Mouse (Mus musculus): Measurements from ENCODE around the gene Dyrk3.

Gene Dyrk3

DNA sequence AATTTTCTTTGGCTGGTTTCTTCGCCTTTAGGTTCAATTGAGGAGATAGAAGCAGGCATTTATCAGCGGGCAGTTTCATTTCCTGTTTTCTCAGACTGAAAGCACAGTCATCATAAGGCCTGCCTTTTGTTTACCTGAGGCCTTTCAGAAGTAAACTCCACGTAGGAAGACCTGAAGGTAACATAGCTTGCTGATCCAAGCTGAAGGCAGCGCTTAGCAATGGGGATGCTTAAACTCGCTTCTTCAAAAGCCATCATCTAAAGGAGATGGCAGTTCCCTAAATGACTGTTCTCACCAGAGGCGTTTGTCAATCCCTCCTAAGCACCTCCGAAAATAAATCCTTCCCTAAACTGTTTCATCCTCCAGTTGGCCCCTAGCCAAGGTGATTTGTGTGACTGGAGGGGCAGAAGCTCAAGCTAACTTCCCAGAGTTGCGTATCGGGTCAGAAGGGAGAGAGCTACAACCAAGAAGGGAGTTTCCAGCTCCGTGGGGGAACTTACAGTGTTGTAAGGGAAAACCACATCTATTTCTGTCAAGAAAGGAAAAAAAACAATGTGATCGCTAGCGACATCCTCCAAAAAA is 27.5 kb downstream of the Dyrk3 start:
- no peak for DNase-seq (ENCODE audit: low spot score)

DNA sequence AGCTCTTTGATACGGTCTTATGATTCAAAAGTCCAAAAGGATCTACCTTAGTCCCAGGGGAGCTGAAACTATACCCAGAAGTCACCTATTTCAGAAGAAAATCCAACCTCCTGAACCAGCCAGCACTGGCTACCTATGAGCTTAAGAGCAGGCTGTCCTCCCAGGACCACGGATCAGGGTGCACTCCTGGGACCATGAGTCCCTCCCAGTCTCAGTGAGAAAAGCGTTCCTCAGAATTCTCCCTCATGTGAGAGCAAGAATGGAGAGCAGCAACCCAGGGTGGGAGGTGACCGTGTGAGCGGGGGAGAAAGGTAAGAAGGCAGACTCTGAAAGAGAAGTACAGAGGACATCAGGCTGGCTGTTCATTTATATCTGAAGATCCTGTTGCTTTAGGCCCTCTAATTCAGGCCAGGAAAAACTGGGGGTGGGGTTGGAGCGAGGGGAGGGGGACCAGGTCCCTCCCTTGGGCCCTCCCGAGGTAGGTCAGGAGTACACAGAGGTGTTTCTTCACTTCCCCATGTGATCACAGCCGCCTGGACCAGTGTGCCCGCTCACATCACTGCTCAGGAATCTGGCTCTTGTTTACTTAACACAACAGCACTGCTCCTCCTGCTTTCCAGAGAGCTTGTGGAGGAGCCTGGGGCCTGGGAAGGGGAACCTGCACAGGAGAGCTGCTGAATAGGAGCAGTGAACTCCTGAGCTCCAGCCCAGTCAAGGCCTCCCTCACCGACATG is 30.4 kb downstream of the Dyrk3 start:
- DNase-seq (ENCODE audit: low spot score): peak; percentile 60

DNA sequence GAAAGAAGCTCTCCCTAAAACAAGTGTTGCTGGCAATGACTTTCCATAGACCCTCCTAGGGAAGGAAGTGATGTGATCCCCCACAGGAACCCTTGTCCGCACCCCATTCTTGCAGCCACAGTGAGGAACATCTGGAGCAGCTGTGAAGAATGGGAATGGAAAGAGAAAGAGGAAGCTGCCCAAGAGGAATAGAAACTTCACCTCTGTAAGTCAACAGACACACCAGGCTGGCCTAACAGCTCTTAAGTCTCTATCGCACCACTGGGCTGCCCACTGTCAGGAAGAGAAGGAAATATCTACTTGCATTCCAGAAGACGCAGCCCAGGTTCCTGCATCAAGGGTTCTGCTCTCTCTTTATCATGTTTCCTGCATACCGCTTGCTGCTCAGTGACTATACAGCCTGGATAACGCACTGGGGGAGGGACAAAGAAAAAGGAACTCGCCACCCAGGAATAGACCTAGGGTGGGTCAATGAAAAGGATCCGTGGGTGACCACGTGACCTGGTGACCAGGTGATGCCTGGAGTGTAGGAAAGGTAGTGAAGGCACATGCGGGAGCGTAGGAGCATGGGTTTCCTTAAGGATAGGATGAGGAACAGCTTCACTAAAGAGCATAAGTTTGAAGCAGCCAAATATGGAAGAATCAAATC is 34.2 kb downstream of the Dyrk3 start:
- no peak for DNase-seq (ENCODE audit: low spot score)

DNA sequence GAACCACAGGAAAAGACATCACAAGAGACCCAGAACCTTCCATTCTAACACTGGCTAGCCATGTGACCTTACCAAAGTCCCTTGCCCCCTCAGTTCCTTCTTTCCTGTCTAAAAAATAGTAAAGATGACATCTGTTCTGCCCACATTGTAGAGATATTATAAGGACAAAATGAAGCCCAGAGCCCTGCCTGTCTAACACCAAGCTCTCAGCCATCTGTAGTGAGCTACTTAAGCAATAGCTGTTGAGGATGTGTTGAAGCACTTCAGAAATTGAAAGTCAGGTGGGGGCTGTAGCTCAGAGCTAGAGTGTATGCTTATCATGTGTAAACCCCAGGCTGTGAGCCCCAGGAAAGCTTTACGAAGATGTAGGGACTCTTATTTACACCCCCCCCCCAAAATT is 37.3 kb downstream of the Dyrk3 start:
- no peak for DNase-seq (ENCODE audit: low spot score)

DNA sequence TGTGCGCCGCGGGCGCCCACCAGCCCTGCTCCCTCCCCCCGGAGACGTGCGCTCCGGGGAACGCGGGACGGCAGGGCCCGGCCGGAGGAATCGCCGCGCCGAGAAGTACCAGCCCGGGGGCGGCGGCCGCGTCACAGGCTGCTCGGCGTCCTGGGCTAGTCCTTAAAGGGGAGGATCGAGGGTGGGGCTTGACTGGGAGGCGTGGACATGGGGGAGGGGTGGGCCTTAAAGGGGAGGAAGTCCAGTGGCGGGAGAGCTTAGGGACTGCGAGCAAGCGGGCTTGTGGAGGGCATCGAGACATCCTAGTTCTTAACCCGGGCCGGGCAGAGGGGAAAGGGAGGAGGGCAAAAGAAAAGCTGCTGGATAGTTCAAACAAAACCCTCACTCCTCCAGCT is 40.4 kb downstream of the Dyrk3 start, which contains the start of gene Mapkapk2:
TSS of gene Mapkapk2 (minus strand) at position 127 of the 395 bp plus-strand sequence.
- DNase-seq (ENCODE audit: low spot score): peak; percentile 95

DNA sequence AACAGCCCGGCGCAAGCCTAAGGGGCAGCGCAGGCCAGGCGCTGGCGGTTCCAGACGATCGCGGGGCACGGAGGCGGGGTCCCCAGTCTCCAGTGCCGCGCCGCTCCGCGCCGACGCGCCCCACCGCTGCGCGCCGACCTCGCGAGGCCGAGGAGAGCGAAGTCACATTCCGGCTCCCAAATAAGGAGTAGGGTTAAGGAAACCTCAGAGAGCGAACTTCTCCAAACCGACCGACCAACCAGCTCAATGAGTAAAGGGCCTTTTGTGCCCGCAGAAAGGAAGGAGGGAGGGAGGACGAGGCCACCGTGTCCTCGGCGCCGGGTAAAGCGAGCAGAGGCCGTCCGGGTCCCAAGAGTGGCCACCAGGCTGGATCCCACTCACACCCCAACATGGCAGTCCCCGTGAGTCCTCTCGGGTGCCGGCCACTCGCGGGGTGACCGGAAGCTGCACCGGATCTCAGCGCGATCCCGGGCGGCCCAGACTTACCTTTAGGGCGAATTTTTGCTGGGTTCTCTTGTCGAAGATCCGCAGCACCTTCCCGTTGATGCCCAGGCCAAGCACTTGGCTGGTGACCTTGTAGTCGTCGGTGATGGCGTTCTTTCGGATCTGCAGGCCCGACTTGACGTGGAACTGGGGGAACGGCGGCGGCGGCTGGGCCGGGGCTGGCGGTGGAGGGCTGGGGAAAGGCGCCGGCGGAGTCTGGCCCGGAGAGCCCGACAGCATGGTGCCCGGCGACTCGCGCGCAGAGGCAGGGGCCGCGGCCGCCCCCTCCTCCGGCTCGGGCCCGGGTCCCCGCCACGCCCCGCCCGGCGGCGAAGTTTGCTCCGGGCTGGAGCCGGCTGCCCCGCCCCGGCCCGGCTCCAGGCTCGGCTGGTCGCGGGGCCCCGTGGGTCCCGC is 41.1 kb downstream of the Dyrk3 start:
- DNase-seq (ENCODE audit: low spot score): peak; percentile 83

DNA sequence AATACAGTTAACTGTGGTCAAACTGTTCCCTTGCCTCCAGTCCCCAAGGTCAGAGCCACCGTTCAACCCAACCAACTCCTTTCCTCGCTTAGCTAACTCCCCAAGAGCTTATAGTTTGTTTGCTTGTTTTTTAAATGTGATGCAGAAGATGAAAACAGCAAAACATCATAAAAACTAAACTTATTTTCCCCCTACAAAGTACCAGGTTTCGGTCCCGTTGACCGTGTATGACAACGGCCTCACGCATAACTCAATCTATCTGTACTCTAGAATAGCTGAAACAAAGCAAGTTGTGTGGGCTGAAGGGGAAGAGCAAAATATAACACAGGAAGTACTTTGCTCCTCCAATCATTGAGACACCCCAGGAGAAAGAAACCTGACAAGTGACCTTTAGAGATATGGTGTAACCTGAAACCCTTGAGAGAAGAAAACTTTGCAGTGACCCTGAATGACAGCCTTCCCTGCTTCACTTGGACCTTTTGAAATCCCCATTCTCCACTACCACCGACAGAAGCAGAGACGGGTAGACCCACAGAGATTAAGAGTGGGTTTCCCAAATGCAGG is 41.9 kb downstream of the Dyrk3 start:
- peak; percentile 48 for DNase-seq (ENCODE audit: low spot score)

DNA sequence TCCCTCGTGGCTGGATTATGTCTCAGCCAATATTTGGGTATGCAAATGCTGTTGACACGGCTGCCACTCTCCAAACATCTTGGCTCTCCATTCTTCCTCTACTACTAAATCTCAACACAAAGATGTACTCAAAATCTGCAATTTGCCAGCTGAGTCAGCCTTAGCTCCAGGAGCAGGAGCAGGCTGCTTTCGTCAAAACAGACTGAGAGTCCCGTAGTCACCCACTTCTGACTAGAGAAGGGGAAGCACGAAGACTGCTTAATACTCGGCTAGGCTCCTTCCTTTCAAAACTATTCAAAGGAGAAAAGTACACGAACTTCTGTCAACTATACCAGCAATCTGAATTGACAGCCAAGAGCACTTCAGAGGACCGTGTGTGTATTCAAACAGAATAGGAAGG is 42.6 kb downstream of the Dyrk3 start:
- no peak for DNase-seq (ENCODE audit: low spot score)

DNA sequence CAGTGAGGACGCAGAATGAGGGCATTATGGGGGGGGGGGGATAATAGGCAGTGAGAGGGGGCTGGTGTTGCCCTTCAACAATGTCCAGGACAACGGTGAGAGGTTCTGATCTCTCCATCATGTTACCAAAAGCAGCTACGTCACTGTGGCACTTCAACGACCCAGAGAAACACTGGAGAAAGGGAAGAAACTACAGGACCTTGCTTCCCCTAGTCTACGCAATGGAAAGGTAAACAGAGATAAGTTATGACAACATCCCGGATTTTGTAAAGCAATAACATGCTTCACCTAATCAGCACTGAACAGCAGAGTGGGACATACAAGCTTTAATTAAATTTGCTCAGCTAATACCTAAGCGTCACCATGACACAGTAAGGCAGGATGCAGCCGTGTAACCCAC is 44.3 kb downstream of the Dyrk3 start:
- no peak for DNase-seq (ENCODE audit: low spot score)

DNA sequence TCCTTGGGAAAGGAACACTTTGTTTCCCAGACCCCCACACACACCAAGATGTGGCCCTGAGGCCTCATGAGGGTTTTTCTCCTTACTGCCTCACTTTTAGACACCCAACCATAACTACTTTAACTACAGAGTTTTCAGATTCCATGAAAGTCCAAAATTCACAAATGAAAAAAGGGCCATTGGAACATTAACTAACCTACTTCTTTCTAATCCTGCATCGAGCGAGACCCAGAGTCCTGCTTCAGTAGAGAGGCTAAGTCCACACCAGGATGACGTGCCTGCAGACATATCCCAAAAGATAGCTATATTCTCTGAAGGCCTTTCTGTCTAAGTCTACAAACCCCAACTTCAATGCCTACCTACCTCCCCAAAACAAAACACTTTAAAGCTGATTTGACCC is 45.3 kb downstream of the Dyrk3 start:
- no peak for DNase-seq (ENCODE audit: low spot score)

DNA sequence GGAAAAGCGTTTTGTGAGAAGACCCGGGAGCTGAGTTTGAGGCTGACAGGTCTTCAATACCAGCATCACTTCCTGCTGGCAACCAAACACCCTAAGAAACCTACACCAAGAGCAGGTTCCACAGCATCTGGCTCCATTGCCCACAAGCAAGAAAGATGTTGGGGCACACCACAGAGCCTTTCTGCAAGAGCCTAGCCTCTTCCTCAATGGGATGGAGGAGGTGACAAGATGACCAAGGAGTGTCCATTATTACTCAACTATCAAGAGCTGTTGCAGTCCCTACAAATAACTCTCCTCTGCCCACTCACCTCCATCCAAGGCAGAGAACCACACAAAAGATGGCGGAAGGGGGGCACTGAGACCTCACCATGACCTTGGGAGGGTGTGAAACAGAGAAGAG is 46.0 kb downstream of the Dyrk3 start:
- no peak for DNase-seq (ENCODE audit: low spot score)

DNA sequence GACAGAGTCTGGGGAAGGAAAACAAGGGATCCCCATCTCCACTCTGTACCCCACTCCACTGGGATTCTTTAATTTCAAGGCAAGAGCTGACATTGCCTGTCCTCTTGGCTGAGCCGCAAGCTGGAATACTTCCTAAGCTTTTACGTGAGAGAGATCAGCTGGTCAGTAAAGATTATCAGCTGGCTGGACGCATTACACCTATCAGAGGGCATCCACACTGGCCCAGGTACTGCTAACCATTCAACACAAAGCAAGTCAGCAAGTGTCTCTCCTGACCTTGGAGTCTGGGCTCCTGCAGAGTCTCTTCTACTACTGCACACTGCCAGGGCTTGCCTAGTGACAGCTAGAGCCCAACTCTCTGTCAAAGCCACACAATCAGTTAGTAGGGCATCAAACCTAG is 46.7 kb downstream of the Dyrk3 start:
- DNase-seq (ENCODE audit: low spot score): no peak

DNA sequence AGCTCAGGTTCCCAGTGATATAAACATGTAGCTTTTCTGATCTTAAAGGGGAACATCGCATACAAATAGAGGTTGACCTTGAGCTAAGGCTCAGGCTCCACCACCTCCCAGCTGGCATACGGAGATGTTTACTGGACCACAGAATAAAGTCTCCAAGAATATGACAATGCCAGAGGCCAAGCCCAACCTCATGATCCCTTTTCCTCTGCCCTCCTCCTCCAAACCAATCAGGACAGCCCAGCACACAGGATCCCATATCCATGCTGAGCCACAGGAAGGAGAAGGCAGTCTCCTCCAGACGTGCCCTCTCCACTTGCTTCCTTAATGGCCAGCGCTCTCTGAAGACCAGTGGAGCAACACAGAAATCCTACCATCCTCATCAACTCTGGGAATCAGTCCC is 47.3 kb downstream of the Dyrk3 start:
- no peak for DNase-seq (ENCODE audit: low spot score)

DNA sequence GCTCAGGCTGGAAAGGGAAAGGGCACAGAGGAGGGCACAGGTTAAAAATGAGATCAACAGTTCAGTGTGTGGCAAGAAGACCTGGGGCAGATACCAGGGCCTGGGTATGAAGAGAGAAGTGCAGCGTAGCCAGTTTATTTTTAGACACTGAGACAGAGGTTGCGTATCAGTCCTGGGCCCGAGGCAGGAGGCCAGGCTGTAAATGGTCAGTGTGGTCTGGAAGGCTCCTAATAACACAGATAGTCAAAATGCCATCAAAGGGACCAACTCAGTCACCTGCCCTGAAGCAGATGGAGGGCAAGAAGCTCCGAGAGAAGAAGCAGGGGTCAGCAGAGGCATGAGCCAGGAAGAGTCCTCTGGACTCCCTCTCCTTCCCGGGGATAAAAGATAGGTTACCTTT is 47.9 kb downstream of the Dyrk3 start:
- DNase-seq (ENCODE audit: low spot score): no peak

DNA sequence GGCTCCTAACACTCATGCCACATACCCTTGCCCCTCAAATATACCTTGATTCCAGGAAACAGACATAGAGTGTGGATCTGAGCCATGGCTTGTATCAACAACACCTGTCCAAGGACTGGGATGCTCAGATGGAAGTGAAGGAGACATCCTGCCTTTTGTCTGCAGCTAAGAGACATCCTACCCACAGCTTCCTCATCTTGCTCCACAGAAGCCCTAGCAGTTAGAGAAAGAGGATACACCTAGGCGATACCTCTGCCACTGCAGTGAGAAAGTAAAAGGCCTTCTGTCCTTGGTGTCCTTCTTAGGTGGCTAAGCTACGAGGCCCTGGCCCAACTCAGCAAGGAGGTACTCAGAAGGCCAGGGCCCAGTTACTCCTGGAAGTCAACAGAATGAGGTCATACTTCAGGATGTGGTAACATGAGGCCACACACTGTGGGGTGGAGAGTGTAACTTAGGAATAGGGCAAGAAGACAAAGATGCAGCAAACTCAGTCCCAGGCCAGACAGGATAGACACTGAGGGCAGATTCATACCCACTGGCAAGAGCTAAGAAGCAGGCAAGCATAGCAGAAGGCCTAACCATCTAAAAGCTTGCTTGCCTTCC is 48.5 kb downstream of the Dyrk3 start:
- no peak for DNase-seq (ENCODE audit: low spot score)

DNA sequence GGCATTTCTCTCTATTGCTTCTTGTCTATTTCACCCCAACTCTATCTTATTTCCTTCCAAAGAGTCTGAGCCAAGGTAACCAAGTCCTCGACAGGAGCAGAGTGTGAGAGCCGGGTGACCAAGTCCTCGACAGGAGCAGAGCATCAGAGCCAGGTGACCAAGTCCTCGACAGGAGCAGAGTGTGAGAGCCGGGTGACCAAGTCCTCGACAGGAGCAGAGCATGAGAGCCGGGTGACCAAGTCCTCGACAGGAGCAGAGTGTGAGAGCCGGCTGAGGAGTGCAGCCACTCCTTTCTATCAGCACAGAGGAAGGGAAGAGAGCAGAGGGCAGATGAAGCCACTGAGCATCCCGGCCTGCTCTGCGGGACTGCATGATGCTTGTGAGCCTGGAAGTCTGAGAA is 49.6 kb downstream of the Dyrk3 start:
- DNase-seq (ENCODE audit: low spot score): no peak

DNA sequence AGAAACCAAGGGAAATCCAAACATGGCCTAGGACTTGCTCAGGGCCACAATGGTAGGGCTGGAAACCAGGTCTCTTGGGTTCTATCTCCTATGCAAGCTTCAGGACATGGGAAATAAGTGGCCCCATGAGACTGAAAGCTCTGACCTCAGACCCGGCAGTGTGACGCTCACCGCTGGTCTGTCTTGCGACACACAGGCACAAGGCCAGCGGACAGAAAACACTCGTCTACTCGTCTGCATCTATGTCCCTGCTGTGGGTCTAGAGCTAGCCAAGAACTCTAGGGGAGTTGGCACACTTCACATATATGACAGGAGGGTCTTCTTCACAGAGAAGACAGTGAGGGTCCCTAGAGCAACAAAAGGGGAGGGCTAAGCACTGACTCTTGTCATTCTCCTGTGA is 51.2 kb downstream of the Dyrk3 start:
- DNase-seq (ENCODE audit: low spot score): peak; percentile 35

DNA sequence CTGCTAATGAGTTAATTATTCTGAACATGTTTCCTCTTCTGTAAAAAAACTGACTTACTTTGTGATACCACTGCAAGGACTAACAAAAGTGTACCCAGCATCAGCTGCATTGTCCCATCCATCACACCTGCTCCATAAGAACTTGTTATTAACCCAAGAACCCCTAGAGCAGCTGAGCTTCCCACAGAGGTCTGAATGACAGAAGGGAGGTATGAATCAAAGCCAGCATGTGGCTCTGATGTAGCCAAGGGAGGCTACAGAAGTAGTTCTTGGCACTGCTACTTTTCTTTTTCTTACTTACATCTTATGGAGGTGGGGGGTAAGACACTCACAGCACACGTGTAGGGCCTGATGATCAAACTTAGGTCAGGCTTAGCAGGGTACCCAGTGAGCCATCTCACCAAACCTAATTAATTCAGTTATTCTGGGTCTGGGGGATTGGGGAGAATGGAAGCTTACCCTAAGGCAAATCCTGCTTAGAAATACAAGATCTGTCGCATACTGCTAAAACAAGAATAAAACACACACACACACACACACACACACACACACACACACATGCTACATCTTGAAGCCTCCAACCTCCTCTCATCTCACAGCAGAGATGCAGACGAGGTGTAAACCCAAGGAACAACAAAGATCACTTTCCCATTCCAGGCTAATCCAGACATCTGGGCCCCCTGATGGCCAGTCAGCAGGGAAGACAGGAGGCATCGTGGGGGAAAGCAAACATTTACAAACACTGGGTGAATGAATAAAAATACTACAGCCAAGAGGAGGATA is 52.0 kb downstream of the Dyrk3 start:
- no peak for DNase-seq (ENCODE audit: low spot score)

DNA sequence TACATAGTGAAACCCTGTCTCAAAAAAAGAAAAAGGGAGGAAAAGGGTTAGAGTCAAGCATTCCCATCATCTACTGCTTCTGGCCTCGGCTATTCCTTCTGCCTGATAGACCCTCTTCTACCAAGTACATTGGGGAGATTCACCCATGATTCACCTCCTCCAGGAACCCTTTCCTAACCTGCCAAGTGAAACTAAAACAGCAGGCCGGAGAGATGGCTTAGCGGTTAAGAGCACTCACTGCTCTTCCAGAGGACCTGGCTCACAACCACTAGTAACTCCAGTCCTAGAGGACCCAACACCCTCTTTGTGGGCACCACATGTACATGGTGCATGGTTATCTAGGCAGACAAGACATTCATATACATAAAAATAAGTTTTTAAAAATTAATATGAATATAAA is 52.9 kb downstream of the Dyrk3 start:
- no peak for DNase-seq (ENCODE audit: low spot score)

DNA sequence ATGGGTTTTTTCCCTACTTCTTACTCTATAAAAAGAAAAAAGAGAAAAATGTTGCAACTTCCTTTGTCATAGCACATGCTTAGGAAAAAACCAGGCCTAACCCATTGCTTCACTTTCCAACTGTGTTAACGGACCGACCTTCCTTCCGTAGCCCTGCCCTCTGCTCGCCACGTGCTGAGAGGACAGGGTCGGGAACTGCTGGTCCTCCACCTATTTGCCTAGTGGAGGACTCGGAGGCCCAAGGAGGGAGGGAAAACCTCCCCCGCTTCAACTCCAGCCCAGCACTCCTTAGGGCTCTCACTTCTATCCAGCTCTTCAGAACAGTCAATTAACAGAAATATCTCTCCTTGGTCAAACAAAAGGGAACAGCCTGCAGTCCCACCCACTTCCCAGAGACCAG is 53.9 kb downstream of the Dyrk3 start:
- DNase-seq (ENCODE audit: low spot score): peak; percentile 56

DNA sequence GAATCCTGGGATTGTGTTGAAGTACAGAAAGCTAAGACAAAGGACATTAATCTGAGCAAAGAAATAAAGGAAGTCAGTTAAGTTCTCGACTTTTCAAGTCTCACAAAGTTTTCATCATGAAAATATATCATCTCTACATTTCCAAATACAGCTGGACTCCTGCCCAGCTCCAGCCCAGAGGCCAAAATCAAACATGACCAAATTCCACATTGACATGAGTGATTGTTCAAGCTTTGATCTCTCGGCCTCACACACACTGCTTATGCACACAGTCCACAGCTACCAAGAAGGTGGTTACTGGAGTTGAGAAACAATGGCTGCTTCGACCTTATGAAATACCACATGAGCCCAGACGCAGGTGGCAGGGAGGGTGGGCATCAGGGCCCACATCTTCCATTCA is 54.5 kb downstream of the Dyrk3 start:
- peak; percentile 62 for DNase-seq (ENCODE audit: low spot score)

All from embryo, embryonic 10 days (tissue).